Mouse (Mus musculus): ENCODE results near the gene Trim11. TPM values are rescaled to one million over a fixed set of nuclear protein-coding genes. Genes with fewer than 3 reads are reported as not detected.

Trim11 gene
- polyA plus RNA-seq, 1 experiment: 22.6 TPM

DNA sequence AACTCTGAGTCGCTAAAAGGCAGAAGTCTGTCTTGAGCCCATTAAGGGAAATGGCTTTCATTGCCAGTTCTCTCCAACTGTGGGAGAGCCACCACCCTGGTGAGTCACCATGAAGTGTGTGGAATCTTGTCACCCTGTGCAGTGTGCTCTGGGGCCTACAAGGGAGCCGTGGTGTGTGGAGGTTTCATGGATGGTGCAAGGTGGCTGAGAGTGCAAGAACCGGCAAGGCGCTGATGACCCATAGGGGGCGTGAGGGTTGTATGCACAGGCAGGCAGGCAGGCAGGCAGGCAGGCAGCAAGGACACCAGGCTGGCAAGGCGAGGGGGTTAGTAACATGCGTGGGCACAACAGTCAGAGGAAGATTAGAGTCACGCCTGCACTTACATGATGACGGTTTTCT, 37.2 kb downstream of the Trim11 start:
- DNase-seq (ENCODE audit: low read depth): no peak

DNA sequence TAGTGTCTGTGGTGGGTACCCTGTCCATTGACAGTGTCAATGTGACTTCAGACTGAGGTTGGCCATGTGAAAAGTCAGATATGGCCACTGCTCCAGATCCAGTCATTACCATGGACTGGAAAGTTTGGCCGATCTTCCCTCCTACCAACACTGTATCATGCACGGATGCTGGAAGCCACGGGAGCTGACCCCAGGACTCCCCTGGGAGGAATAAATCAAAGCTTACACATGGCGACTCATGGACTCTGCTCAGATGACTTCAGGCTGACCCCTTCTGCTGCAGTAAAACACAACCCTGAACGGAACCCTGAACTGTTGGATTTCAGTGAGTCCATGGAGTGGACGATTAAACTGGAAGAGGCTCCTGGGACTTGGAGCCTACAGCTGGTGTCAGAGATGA, 48.5 kb downstream of the Trim11 start:
- DNase-seq (ENCODE audit: low read depth): no peak

DNA sequence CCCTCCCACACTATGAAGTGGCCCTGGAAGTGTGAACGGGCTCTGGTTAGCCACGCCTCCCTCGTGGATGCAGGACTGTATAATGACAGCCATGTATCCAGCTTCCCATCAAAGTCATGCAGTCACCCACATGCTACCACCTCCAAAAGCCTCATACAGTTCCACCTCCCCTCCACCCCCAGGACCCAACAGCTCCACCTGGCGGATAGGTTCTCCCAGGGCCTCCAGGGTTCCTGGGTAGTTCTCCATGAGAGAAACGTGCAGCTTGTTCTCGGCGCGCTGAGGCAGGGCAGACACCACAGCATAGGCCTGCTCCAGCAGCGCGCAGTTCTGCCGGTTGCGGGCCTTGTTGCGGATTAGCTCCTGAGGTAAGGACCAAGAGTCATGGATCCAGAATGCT, 51.1 kb downstream of the Trim11 start:
- no peak for DNase-seq (ENCODE audit: low read depth)

Other genes starting within 250 kb of the Trim11 start
- not detected in 2 replicates for gene Olfr317, start 238.9 kb upstream of the Trim11 start, polyA plus RNA-seq (2012; rRNA removed)
- not detected in 2 replicates for gene Olfr316, start 225.4 kb upstream of the Trim11 start, polyA plus RNA-seq (2012; rRNA removed)
- not detected in 2 replicates for gene Olfr315, start 204.9 kb upstream of the Trim11 start, polyA plus RNA-seq (2012; rRNA removed)
- not detected in 2 replicates for gene Olfr314, start 195.1 kb upstream of the Trim11 start, polyA plus RNA-seq (2012; rRNA removed)
- 3.3 and 4.8 TPM in 2 replicates for gene Fam183b, start 176.1 kb upstream of the Trim11 start, polyA plus RNA-seq (2012; rRNA removed)
- not detected in 2 replicates for gene Olfr313, start 163.1 kb upstream of the Trim11 start, polyA plus RNA-seq (2012; rRNA removed)
- gene Olfr312, start 148.9 kb upstream of the Trim11 start, polyA plus RNA-seq (2012; rRNA removed): not detected in 2 replicates
- not detected in 2 replicates for gene Olfr311, start 138.8 kb upstream of the Trim11 start, polyA plus RNA-seq (2012; rRNA removed)
- gene Gm12258, start 130.9 kb upstream of the Trim11 start, polyA plus RNA-seq (2012; rRNA removed): 4.6 and 6.2 TPM in 2 replicates
- gene 2810021J22Rik, start 110.9 kb upstream of the Trim11 start, polyA plus RNA-seq (2012; rRNA removed): 7.6 and 9.1 TPM in 2 replicates
- gene Zfp39, start 73.9 kb upstream of the Trim11 start, polyA plus RNA-seq (2012; rRNA removed): 1.2 and 1.9 TPM in 2 replicates
- gene Btnl10, start 60.2 kb upstream of the Trim11 start, polyA plus RNA-seq (2012; rRNA removed): 0.03 TPM in 1 of 2 replicates, not detected in the other
- 163 and 165 TPM in 2 replicates for gene Rnf187, start 39.2 kb upstream of the Trim11 start, polyA plus RNA-seq (2012; rRNA removed)
- gene Hist3h2ba, start 29.2 kb upstream of the Trim11 start, polyA plus RNA-seq (2012; rRNA removed): 0.97 and 1.6 TPM in 2 replicates
- 20.3 and 21.6 TPM in 2 replicates for gene Hist3h2a, start 23.4 kb upstream of the Trim11 start, polyA plus RNA-seq (2012; rRNA removed)
- gene Trim17, start 23.4 kb upstream of the Trim11 start, polyA plus RNA-seq (2012; rRNA removed): 0.39 and 1.3 TPM in 2 replicates
- 0.37 and 0.70 TPM in 2 replicates for gene Obscn, start 158.3 kb downstream of the Trim11 start, polyA plus RNA-seq (2012; rRNA removed)
- gene Iba57, start 185.6 kb downstream of the Trim11 start, polyA plus RNA-seq (2012; rRNA removed): 4.0 and 4.2 TPM in 2 replicates
- 2.8 and 4.4 TPM in 2 replicates for gene Gjc2, start 205.1 kb downstream of the Trim11 start, polyA plus RNA-seq (2012; rRNA removed)
- gene Guk1, start 214.1 kb downstream of the Trim11 start, polyA plus RNA-seq (2012; rRNA removed): 132 and 184 TPM in 2 replicates
- gene Mrpl55, start 224.4 kb downstream of the Trim11 start, polyA plus RNA-seq (2012; rRNA removed): 47.7 and 62.4 TPM in 2 replicates
- 29.8 and 33.8 TPM in 2 replicates for gene 2310033P09Rik, start 230.2 kb downstream of the Trim11 start, polyA plus RNA-seq (2012; rRNA removed)